Mouse (Mus musculus): ENCODE results near the gene Cox16. TPM values are rescaled to one million over a fixed set of nuclear protein-coding genes. Genes with fewer than 3 reads are reported as not detected.
A peak's percentile ranks its signal among the peaks of the same experiment; 100 is the strongest.

The Cox16 gene
- total and polyA plus RNA-seq, 2 experiments, result 106 to 114 TPM

GRCm38 (mm10) chr12:81332875-81333421 lies 152.0 kb downstream of the Cox16 start, which contains the start of gene Slc8a3:
Gene Slc8a3 (minus strand): TSS chr12:81333180.
- TF ChIP-seq CTCF (IDR thresholded peaks at IDR 0.05; ENCODE audit: low read depth, low read length), result no peak
- TF ChIP-seq POLR2A (IDR thresholded peaks at IDR 0.05; ENCODE audit: extremely low read depth, insufficient read depth, low read length), result no peak
- H3K4me1 ChIP-seq (ENCODE audit: control insufficient read depth, insufficient read depth, low read length), result no peaks in the 10 kb centered on the region; the same call in 1 of the 2 replicates
- H3K79me2 ChIP-seq (ENCODE audit: control insufficient read depth, insufficient read depth, low read length), result no peaks in the 10 kb centered on the region
- H3K27me3 ChIP-seq (ENCODE audit: control insufficient read depth, insufficient read depth, low read length), result peaks cover 12% of the 10 kb centered on the region
- no peaks in the 10 kb centered on the region for H3K36me3 ChIP-seq (ENCODE audit: control insufficient read depth, insufficient read depth, low read length)
- H3K27ac ChIP-seq (replicated peaks; ENCODE audit: insufficient read depth, low read depth, low read length), result no peak within 1 kb of the TSS
- peak within 1 kb of the TSS; percentile 18; the same call in 1 of the 2 replicates for H3K9ac ChIP-seq (ENCODE audit: low read depth, low read length)
- under 1% methylated on average over 47 of the region's 47 CpGs for WGBS
- peak within 1 kb of the TSS; percentile 25; the same call in 1 of the 2 replicates for H3K4me3 ChIP-seq (ENCODE audit: insufficient read depth, low read depth, low read length)
- DNase-seq (ENCODE audit: extremely low read depth, low read depth, low spot score), result peak; percentile 1

GRCm38 (mm10) chr12:81331937-81332874 lies 152.7 kb downstream of the Cox16 start:
- Histone ChIP-seq H3K9ac (ENCODE audit: low read depth, low read length) (peak overlapping the region; percentile 18; the same call in 1 of the 2 replicates), H3K27me3 (ENCODE audit: control insufficient read depth, insufficient read depth, low read length) (peaks cover 12% of the 10 kb centered on the region), H3K79me2 (ENCODE audit: control insufficient read depth, insufficient read depth, low read length) (no peaks in the 10 kb centered on the region), H3K4me1 (ENCODE audit: control insufficient read depth, insufficient read depth, low read length) (no peaks in the 10 kb centered on the region; the same call in 1 of the 2 replicates), H3K27ac (replicated peaks; ENCODE audit: insufficient read depth, low read depth, low read length) (no peak overlapping the region), H3K36me3 (ENCODE audit: control insufficient read depth, insufficient read depth, low read length) (no peaks in the 10 kb centered on the region), H3K4me3 (ENCODE audit: insufficient read depth, low read depth, low read length) (peak overlapping the region; percentile 25; the same call in 1 of the 2 replicates)
- no peak for TF ChIP-seq CTCF (IDR thresholded peaks at IDR 0.05; ENCODE audit: low read depth, low read length)
- TF ChIP-seq POLR2A (IDR thresholded peaks at IDR 0.05; ENCODE audit: extremely low read depth, insufficient read depth, low read length), result no peak
- no peak for DNase-seq (ENCODE audit: extremely low read depth, low read depth, low spot score)
- WGBS, result 1% methylated on average over 54 of the region's 54 CpGs

- H3K4me3 ChIP-seq (ENCODE audit: insufficient read depth, low read depth, low read length), result no peak overlapping the region
- peaks cover 12% of the 10 kb centered on the region for H3K27me3 ChIP-seq (ENCODE audit: control insufficient read depth, insufficient read depth, low read length)
- H3K9ac ChIP-seq (ENCODE audit: low read depth, low read length), result no peak overlapping the region
- no peaks in the 10 kb centered on the region; the same call in 1 of the 2 replicates for H3K4me1 ChIP-seq (ENCODE audit: control insufficient read depth, insufficient read depth, low read length)
- no peaks in the 10 kb centered on the region for H3K36me3 ChIP-seq (ENCODE audit: control insufficient read depth, insufficient read depth, low read length)
- 47% methylated on average over 5 of the region's 5 CpGs for WGBS
- H3K79me2 ChIP-seq (ENCODE audit: control insufficient read depth, insufficient read depth, low read length), result no peaks in the 10 kb centered on the region
- no peak for TF ChIP-seq POLR2A (IDR thresholded peaks at IDR 0.05; ENCODE audit: extremely low read depth, insufficient read depth, low read length)
- no peak for TF ChIP-seq CTCF (IDR thresholded peaks at IDR 0.05; ENCODE audit: low read depth, low read length)
- no peak overlapping the region for H3K27ac ChIP-seq (replicated peaks; ENCODE audit: insufficient read depth, low read depth, low read length)
- no peak for DNase-seq (ENCODE audit: extremely low read depth, low read depth, low spot score)
These were observed 153.8 kb downstream of the Cox16 start for GRCm38 (mm10) chr12:81331046-81331638.

GRCm38 (mm10) chr12:81324991-81325390 lies 159.9 kb downstream of the Cox16 start:
- H3K4me3 ChIP-seq (ENCODE audit: insufficient read depth, low read depth, low read length), result no peak overlapping the region
- 85% methylated on average over 3 of the region's 3 CpGs for WGBS
- no peaks in the 10 kb centered on the region for H3K36me3 ChIP-seq (ENCODE audit: control insufficient read depth, insufficient read depth, low read length)
- no peak for DNase-seq (ENCODE audit: extremely low read depth, low read depth, low spot score)
- no peaks in the 10 kb centered on the region for H3K79me2 ChIP-seq (ENCODE audit: control insufficient read depth, insufficient read depth, low read length)
- no peak overlapping the region for H3K9ac ChIP-seq (ENCODE audit: low read depth, low read length)
- H3K27me3 ChIP-seq (ENCODE audit: control insufficient read depth, insufficient read depth, low read length), result no peaks in the 10 kb centered on the region
- no peaks in the 10 kb centered on the region for H3K4me1 ChIP-seq (ENCODE audit: control insufficient read depth, insufficient read depth, low read length)
- TF ChIP-seq POLR2A (IDR thresholded peaks at IDR 0.05; ENCODE audit: extremely low read depth, insufficient read depth, low read length), result no peak
- TF ChIP-seq CTCF (IDR thresholded peaks at IDR 0.05; ENCODE audit: low read depth, low read length), result no peak
- H3K27ac ChIP-seq (replicated peaks; ENCODE audit: insufficient read depth, low read depth, low read length), result no peak overlapping the region

GRCm38 (mm10) chr12:81324116-81324515 lies 160.8 kb downstream of the Cox16 start:
- TF ChIP-seq POLR2A (IDR thresholded peaks at IDR 0.05; ENCODE audit: extremely low read depth, insufficient read depth, low read length) (no peak), CTCF (IDR thresholded peaks at IDR 0.05; ENCODE audit: low read depth, low read length) (no peak)
- 93% methylated on average over 3 of the region's 3 CpGs for WGBS
- Histone ChIP-seq H3K27me3 (ENCODE audit: control insufficient read depth, insufficient read depth, low read length) (no peaks in the 10 kb centered on the region), H3K9ac (ENCODE audit: low read depth, low read length) (no peak overlapping the region), H3K36me3 (ENCODE audit: control insufficient read depth, insufficient read depth, low read length) (no peaks in the 10 kb centered on the region), H3K4me3 (ENCODE audit: insufficient read depth, low read depth, low read length) (no peak overlapping the region), H3K27ac (replicated peaks; ENCODE audit: insufficient read depth, low read depth, low read length) (no peak overlapping the region), H3K79me2 (ENCODE audit: control insufficient read depth, insufficient read depth, low read length) (no peaks in the 10 kb centered on the region), H3K4me1 (ENCODE audit: control insufficient read depth, insufficient read depth, low read length) (no peaks in the 10 kb centered on the region)
- no peak for DNase-seq (ENCODE audit: extremely low read depth, low read depth, low spot score)
